Mouse (Mus musculus) erythroid progenitor cell, adult 5-6 weeks (primary cell): ENCODE results near the gene Rdh16f2. TPM values are rescaled to one million over a fixed set of nuclear protein-coding genes. Genes with fewer than 3 reads are reported as not detected.

Experiments used
- total RNA-seq, 2 experiments: library from RNA; stranded (forward) in 1 of 2; stranded (reverse) in 1 of 2; fragments of 150-400 nt in 1 of 2; fragments of 186-747, 209-891 nt in 1 of 2; gene quantifications; 2 replicates each; pipeline versions ENCODE4 v1.2.3 to v1.2.4; 2015 to 2017; ENCODE audit warnings: low replicate concordance in 2 of 2

Gene Rdh16f2
- total RNA-seq, 2 experiments from 2014 or later = not detected

Other genes with a start within 250 kb of the Rdh16f2 start
- 19.7 and 21.6 TPM in 2 replicates for gene Lrp1, start 245.3 kb upstream of the Rdh16f2 start, total RNA-seq (2015; ENCODE audit: low replicate concordance)
- 11.5 and 13.1 TPM in 2 replicates for gene Lrp1, start 245.3 kb upstream of the Rdh16f2 start, total RNA-seq (2017; ENCODE audit: low replicate concordance)
- 11.5 and 26.8 TPM in 2 replicates for gene Stat6, start 223.5 kb upstream of the Rdh16f2 start, total RNA-seq (2015; ENCODE audit: low replicate concordance)
- gene Stat6, start 223.5 kb upstream of the Rdh16f2 start, total RNA-seq (2017; ENCODE audit: low replicate concordance) = 11.3 and 16.6 TPM in 2 replicates
- 73.5 and 83.4 TPM in 2 replicates for gene Nemp1, start 199.6 kb upstream of the Rdh16f2 start, total RNA-seq (2015; ENCODE audit: low replicate concordance)
- 69.6 and 83.2 TPM in 2 replicates for gene Nemp1, start 199.6 kb upstream of the Rdh16f2 start, total RNA-seq (2017; ENCODE audit: low replicate concordance)
- 2.5 TPM in 1 of 2 replicates, not detected in the other for gene Nab2, start 197.9 kb upstream of the Rdh16f2 start, total RNA-seq (2015; ENCODE audit: low replicate concordance)
- 1.7 and 3.1 TPM in 2 replicates for gene Nab2, start 197.9 kb upstream of the Rdh16f2 start, total RNA-seq (2017; ENCODE audit: low replicate concordance)
- gene Myo1a, start 161.3 kb upstream of the Rdh16f2 start, total RNA-seq (2015; ENCODE audit: low replicate concordance) = 0.84 TPM in 1 of 2 replicates, not detected in the other
- 2.3 and 3.5 TPM in 2 replicates for gene Myo1a, start 161.3 kb upstream of the Rdh16f2 start, total RNA-seq (2017; ENCODE audit: low replicate concordance)
- gene Tac2, start 142.0 kb upstream of the Rdh16f2 start, total RNA-seq (2015; ENCODE audit: low replicate concordance) = 51.1 and 56.6 TPM in 2 replicates
- gene Tac2, start 142.0 kb upstream of the Rdh16f2 start, total RNA-seq (2017; ENCODE audit: low replicate concordance) = 20.4 and 22.6 TPM in 2 replicates
- 0.72 and 2.9 TPM in 2 replicates for gene Zbtb39, start 126.9 kb upstream of the Rdh16f2 start, total RNA-seq (2015; ENCODE audit: low replicate concordance)
- gene Zbtb39, start 126.9 kb upstream of the Rdh16f2 start, total RNA-seq (2017; ENCODE audit: low replicate concordance) = 1.3 TPM in 1 of 2 replicates, not detected in the other
- gene Gpr182, start 114.7 kb upstream of the Rdh16f2 start, total RNA-seq (2015; ENCODE audit: low replicate concordance) = not detected in 2 replicates
- not detected in 2 replicates for gene Gpr182, start 114.7 kb upstream of the Rdh16f2 start, total RNA-seq (2017; ENCODE audit: low replicate concordance)
- gene Rdh1, start 106.8 kb upstream of the Rdh16f2 start, total RNA-seq (2015; ENCODE audit: low replicate concordance) = not detected in 2 replicates
- not detected in 2 replicates for gene Rdh1, start 106.8 kb upstream of the Rdh16f2 start, total RNA-seq (2017; ENCODE audit: low replicate concordance)
- gene Rdh16f1, start 106.7 kb upstream of the Rdh16f2 start, total RNA-seq (2015; ENCODE audit: low replicate concordance) = not detected in 2 replicates
- gene Rdh16f1, start 106.7 kb upstream of the Rdh16f2 start, total RNA-seq (2017; ENCODE audit: low replicate concordance) = not detected in 2 replicates
- gene Rdh9, start 90.1 kb upstream of the Rdh16f2 start, total RNA-seq (2015; ENCODE audit: low replicate concordance) = not detected in 2 replicates
- gene Rdh9, start 90.1 kb upstream of the Rdh16f2 start, total RNA-seq (2017; ENCODE audit: low replicate concordance) = not detected in 2 replicates
- not detected in 2 replicates for gene Rdh16, start 65.3 kb upstream of the Rdh16f2 start, total RNA-seq (2015; ENCODE audit: low replicate concordance)
- not detected in 2 replicates for gene Rdh16, start 65.3 kb upstream of the Rdh16f2 start, total RNA-seq (2017; ENCODE audit: low replicate concordance)
- not detected in 2 replicates for gene Rdh19, start 16.5 kb upstream of the Rdh16f2 start, total RNA-seq (2015; ENCODE audit: low replicate concordance)
- gene Rdh19, start 16.5 kb upstream of the Rdh16f2 start, total RNA-seq (2017; ENCODE audit: low replicate concordance) = not detected in 2 replicates
- not detected in 2 replicates for gene Rdh7, start 22.3 kb downstream of the Rdh16f2 start, total RNA-seq (2015; ENCODE audit: low replicate concordance)
- not detected in 2 replicates for gene Rdh7, start 22.3 kb downstream of the Rdh16f2 start, total RNA-seq (2017; ENCODE audit: low replicate concordance)
- not detected in 2 replicates for gene Sdr9c7, start 32.0 kb downstream of the Rdh16f2 start, total RNA-seq (2015; ENCODE audit: low replicate concordance)
- not detected in 2 replicates for gene Sdr9c7, start 32.0 kb downstream of the Rdh16f2 start, total RNA-seq (2017; ENCODE audit: low replicate concordance)
- not detected in 2 replicates for gene Hsd17b6, start 141.1 kb downstream of the Rdh16f2 start, total RNA-seq (2015; ENCODE audit: low replicate concordance)
- gene Hsd17b6, start 141.1 kb downstream of the Rdh16f2 start, total RNA-seq (2017; ENCODE audit: low replicate concordance) = not detected in 2 replicates
- gene Prim1, start 148.7 kb downstream of the Rdh16f2 start, total RNA-seq (2015; ENCODE audit: low replicate concordance) = 144 and 177 TPM in 2 replicates
- 110 and 170 TPM in 2 replicates for gene Prim1, start 148.7 kb downstream of the Rdh16f2 start, total RNA-seq (2017; ENCODE audit: low replicate concordance)
- gene Naca, start 169.1 kb downstream of the Rdh16f2 start, total RNA-seq (2015; ENCODE audit: low replicate concordance) = 228 and 341 TPM in 2 replicates
- 391 and 449 TPM in 2 replicates for gene Naca, start 169.1 kb downstream of the Rdh16f2 start, total RNA-seq (2017; ENCODE audit: low replicate concordance)
- 84.0 and 85.9 TPM in 2 replicates for gene Ptges3, start 192.5 kb downstream of the Rdh16f2 start, total RNA-seq (2015; ENCODE audit: low replicate concordance)
- gene Ptges3, start 192.5 kb downstream of the Rdh16f2 start, total RNA-seq (2017; ENCODE audit: low replicate concordance) = 87.1 and 111 TPM in 2 replicates
- gene Atp5b, start 216.8 kb downstream of the Rdh16f2 start, total RNA-seq (2015; ENCODE audit: low replicate concordance) = 755 and 881 TPM in 2 replicates
- gene Atp5b, start 216.8 kb downstream of the Rdh16f2 start, total RNA-seq (2017; ENCODE audit: low replicate concordance) = 598 and 1,019 TPM in 2 replicates
- gene Baz2a, start 225.1 kb downstream of the Rdh16f2 start, total RNA-seq (2015; ENCODE audit: low replicate concordance) = 89.4 and 109 TPM in 2 replicates
- 87.9 and 88.6 TPM in 2 replicates for gene Baz2a, start 225.1 kb downstream of the Rdh16f2 start, total RNA-seq (2017; ENCODE audit: low replicate concordance)